Mouse (Mus musculus): ENCODE measurements at regions not wholly inside any gene's neighbourhood (a gene's known extent, or its start where the extent isn't known, plus 50 kb on each side); places are given as distances from the start of the nearest gene placed in this dataset.

DNA sequence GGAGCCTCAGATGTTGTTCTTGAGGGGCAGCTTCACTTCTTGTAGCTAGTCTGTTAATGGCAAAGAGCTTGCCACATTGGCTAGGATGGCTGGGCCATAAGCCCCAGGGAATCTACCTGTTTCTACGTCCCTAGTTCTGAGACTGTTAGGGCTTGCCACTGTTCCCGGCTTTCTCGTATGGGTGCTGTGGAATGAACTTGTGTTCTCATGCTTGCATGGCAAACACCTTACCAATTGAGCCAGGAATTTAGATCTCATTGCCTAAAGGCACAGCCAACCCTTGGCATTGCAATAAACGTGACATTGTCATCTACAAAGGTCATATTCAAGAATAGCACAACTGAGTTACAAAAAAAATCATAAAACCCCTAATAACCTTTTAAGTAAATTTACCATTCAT lies 489.8 kb downstream of the Ccdc171 start:
- no peak for DNase-seq
- Histone ChIP-seq H3K36me3 (ENCODE audit: control insufficient read depth, insufficient read depth, low read length) (no peaks in the 10 kb centered on the region), H3K4me1 (replicated peaks; ENCODE audit: control insufficient read depth, insufficient read depth, low read length) (no peaks in the 10 kb centered on the region), H3K4me3 (ENCODE audit: control insufficient read depth, insufficient read depth, low read length) (no peak overlapping the region), H3K27me3 (ENCODE audit: control insufficient read depth, insufficient read depth, low read length) (no peaks in the 10 kb centered on the region), H3K27ac (ENCODE audit: control insufficient read depth, insufficient read depth, low read length) (no peak overlapping the region)
- WGBS = 97% methylated on average over 4 of the region's 4 CpGs
- TF ChIP-seq POLR2A (IDR thresholded peaks at IDR 0.05; ENCODE audit: control insufficient read depth, extremely low read depth, insufficient read depth, low read length, poor library complexity) (no peak), CTCF (IDR thresholded peaks at IDR 0.05; ENCODE audit: borderline replicate concordance, control insufficient read depth, extremely low read depth, insufficient read depth, low read length, poor library complexity) (no peak)

DNA sequence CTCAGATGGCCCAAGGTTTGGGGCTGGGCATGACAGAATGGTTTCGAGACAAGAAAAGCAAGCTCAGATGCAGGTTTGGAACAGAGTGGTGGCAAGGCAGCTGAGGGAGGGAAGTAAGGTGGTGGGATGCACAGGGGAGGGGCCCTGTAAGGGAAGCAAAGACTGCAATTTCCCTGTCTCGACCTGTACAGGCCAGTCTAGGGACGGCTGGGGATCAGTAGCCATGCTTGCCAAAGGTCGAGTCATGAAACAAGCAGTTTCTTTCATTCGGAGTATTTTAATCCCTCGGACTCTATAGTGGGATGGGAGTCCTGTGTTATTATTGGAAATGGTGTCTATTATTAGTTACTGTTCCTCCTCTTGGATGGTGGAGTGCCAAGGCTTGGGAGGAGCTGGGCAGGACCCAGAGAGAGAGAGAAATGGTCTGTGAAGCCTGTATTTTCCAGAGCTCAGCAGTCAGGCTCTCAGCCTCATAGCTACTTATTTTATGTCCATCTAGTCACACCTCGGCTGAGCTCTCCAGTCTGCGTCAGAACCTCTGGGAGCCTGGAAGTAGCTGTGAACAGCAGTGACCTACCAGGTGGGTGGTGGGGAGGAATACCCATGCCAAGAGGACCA lies 490.3 kb downstream of the Ccdc171 start:
- Histone ChIP-seq H3K36me3 (ENCODE audit: control insufficient read depth, insufficient read depth, low read length) (no peaks in the 10 kb centered on the region), H3K27me3 (ENCODE audit: control insufficient read depth, insufficient read depth, low read length) (no peaks in the 10 kb centered on the region), H3K27ac (ENCODE audit: control insufficient read depth, insufficient read depth, low read length) (no peak overlapping the region), H3K4me3 (ENCODE audit: control insufficient read depth, insufficient read depth, low read length) (no peak overlapping the region), H3K4me1 (replicated peaks; ENCODE audit: control insufficient read depth, insufficient read depth, low read length) (no peaks in the 10 kb centered on the region)
- no peak for DNase-seq
- TF ChIP-seq POLR2A (IDR thresholded peaks at IDR 0.05; ENCODE audit: control insufficient read depth, extremely low read depth, insufficient read depth, low read length, poor library complexity) = no peak
- TF ChIP-seq CTCF (IDR thresholded peaks at IDR 0.05; ENCODE audit: borderline replicate concordance, control insufficient read depth, extremely low read depth, insufficient read depth, low read length, poor library complexity) = no peak
- WGBS = 88% methylated on average over 8 of the region's 8 CpGs

DNA sequence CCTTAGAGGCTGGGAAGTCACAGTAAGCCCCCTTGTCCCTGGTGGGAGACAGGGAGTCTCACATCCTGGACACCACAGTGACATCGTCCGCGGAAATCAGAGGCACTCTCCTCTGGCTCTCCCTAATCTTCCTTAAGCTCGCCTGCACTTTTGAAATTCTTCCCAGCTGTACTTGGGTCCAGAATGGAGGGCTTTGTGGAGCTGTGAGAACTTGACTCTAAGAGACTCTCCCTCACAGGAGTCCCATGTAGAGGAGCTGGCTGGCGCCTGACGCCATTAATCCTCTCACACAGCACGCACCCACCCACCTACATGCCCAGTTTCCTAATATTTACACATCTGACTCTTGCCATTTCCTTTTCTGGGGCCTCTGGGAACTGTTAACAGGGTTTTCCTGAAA lies 492.8 kb downstream of the Ccdc171 start:
- Histone ChIP-seq H3K4me3 (ENCODE audit: control insufficient read depth, insufficient read depth, low read length) (no peak overlapping the region), H3K4me1 (replicated peaks; ENCODE audit: control insufficient read depth, insufficient read depth, low read length) (0 out of 2 replicates have a peak, but pooled peaks cover 2% of the 10 kb centered on the region), H3K27ac (ENCODE audit: control insufficient read depth, insufficient read depth, low read length) (no peak overlapping the region), H3K36me3 (ENCODE audit: control insufficient read depth, insufficient read depth, low read length) (no peaks in the 10 kb centered on the region), H3K27me3 (ENCODE audit: control insufficient read depth, insufficient read depth, low read length) (no peaks in the 10 kb centered on the region)
- DNase-seq = no peak
- 97% methylated on average over 7 of the region's 7 CpGs for WGBS
- TF ChIP-seq POLR2A (IDR thresholded peaks at IDR 0.05; ENCODE audit: control insufficient read depth, extremely low read depth, insufficient read depth, low read length, poor library complexity) (no peak), CTCF (IDR thresholded peaks at IDR 0.05; ENCODE audit: borderline replicate concordance, control insufficient read depth, extremely low read depth, insufficient read depth, low read length, poor library complexity) (no peak)

DNA sequence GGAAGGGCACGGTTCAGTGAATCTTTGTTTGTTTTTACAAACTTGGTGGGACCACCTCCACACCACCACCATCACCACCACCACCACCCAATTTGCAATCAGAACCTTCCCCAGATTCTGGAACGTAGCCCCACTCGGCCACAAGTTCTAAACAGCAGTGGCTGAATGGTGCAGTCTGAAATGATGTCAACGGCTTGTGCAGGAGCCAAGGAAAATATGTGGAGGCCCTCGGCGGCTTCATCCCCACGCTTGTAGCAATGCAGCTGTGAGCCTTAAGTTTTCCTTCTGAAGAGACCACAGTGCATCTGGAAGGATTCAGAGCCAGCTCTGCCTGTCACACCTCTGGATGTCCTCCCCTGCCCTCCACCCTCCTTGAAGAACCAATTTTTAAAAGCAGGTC lies 493.4 kb downstream of the Ccdc171 start:
- Histone ChIP-seq H3K36me3 (ENCODE audit: control insufficient read depth, insufficient read depth, low read length) (no peaks in the 10 kb centered on the region), H3K27me3 (ENCODE audit: control insufficient read depth, insufficient read depth, low read length) (no peaks in the 10 kb centered on the region), H3K27ac (ENCODE audit: control insufficient read depth, insufficient read depth, low read length) (no peak overlapping the region), H3K4me3 (ENCODE audit: control insufficient read depth, insufficient read depth, low read length) (no peak overlapping the region), H3K4me1 (replicated peaks; ENCODE audit: control insufficient read depth, insufficient read depth, low read length) (0 out of 2 replicates have a peak, but pooled peaks cover 2% of the 10 kb centered on the region)
- no peak for DNase-seq
- TF ChIP-seq CTCF (IDR thresholded peaks at IDR 0.05; ENCODE audit: borderline replicate concordance, control insufficient read depth, extremely low read depth, insufficient read depth, low read length, poor library complexity) = no peak
- no peak for TF ChIP-seq POLR2A (IDR thresholded peaks at IDR 0.05; ENCODE audit: control insufficient read depth, extremely low read depth, insufficient read depth, low read length, poor library complexity)
- WGBS = 92% methylated on average over 7 of the region's 7 CpGs

DNA sequence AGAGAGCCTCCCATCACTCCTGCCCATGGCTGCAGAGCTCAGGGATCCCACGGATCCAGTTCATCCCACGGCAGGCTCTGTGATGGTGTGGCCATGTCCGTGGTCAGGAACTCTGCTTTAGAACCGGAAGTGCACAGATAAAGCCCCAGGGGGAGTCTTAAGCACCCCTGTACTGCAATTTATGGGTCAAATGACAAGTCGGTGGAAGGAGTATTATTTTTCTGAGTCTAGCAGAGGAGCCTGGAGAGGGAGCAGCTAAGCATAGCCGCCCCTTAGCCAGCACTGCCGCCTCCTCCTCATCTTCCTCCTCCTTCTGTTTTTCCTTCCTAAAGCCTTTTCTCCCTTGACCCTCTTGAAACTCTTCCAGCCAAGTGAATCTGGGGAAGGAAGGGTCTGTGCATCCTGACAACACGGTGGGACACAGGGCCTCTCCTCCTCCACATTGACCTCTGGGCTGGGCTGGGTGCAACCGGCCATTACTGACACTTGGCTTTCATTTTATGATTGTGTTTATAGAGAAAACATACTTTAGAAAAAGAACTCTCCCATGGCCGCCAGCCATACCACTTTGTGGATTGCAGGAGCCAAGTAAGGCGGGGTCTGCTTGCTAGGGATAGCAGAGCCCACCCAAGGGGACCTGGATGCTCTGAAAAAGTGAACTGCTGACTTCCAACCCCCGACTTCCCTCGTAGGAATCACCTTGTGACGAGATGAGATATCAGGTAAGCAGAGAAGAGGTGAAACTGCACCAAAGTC lies 494.3 kb downstream of the Ccdc171 start:
- DNase-seq = no peak
- Histone ChIP-seq H3K4me3 (ENCODE audit: control insufficient read depth, insufficient read depth, low read length) (no peak overlapping the region), H3K27me3 (ENCODE audit: control insufficient read depth, insufficient read depth, low read length) (no peaks in the 10 kb centered on the region), H3K4me1 (replicated peaks; ENCODE audit: control insufficient read depth, insufficient read depth, low read length) (0 out of 2 replicates have a peak, but pooled peaks cover 2% of the 10 kb centered on the region), H3K36me3 (ENCODE audit: control insufficient read depth, insufficient read depth, low read length) (no peaks in the 10 kb centered on the region), H3K27ac (ENCODE audit: control insufficient read depth, insufficient read depth, low read length) (no peak overlapping the region)
- TF ChIP-seq POLR2A (IDR thresholded peaks at IDR 0.05; ENCODE audit: control insufficient read depth, extremely low read depth, insufficient read depth, low read length, poor library complexity) = no peak
- TF ChIP-seq CTCF (IDR thresholded peaks at IDR 0.05; ENCODE audit: borderline replicate concordance, control insufficient read depth, extremely low read depth, insufficient read depth, low read length, poor library complexity) = no peak
- 78% methylated on average over 14 of the region's 14 CpGs for WGBS

DNA sequence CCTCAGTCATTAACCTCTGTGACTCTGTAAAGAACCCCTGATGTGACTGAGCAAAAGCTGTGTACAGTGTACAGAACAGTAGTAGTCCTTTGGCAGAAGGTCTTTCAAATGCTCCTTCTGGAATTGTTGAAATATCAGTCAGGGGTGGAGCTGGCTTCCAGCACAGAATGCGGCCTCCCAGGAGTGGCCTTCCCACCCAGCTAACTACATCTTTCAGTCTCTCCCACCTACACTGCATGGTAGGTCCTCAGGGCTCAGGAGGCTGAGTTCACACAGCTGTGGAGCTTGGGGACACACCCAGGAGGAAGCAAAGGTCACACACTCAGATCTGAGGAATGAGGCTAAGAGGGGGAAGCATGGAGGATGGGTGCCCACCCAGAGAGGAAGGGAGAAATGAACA lies 495.3 kb downstream of the Ccdc171 start:
- H3K27ac ChIP-seq (ENCODE audit: control insufficient read depth, insufficient read depth, low read length) = no peak overlapping the region
- H3K27me3 ChIP-seq (ENCODE audit: control insufficient read depth, insufficient read depth, low read length) = no peaks in the 10 kb centered on the region
- 100% methylated on average over 1 of the region's 1 CpGs for WGBS
- DNase-seq = no peak
- TF ChIP-seq POLR2A (IDR thresholded peaks at IDR 0.05; ENCODE audit: control insufficient read depth, extremely low read depth, insufficient read depth, low read length, poor library complexity) (no peak), CTCF (IDR thresholded peaks at IDR 0.05; ENCODE audit: borderline replicate concordance, control insufficient read depth, extremely low read depth, insufficient read depth, low read length, poor library complexity) (no peak)
- H3K4me3 ChIP-seq (ENCODE audit: control insufficient read depth, insufficient read depth, low read length) = no peak overlapping the region
- 0 out of 2 replicates have a peak, but pooled peaks cover 2% of the 10 kb centered on the region for H3K4me1 ChIP-seq (replicated peaks; ENCODE audit: control insufficient read depth, insufficient read depth, low read length)
- H3K36me3 ChIP-seq (ENCODE audit: control insufficient read depth, insufficient read depth, low read length) = no peaks in the 10 kb centered on the region

Data from thymus, adult 2 months (tissue).